Mouse (Mus musculus) cerebellum, adult 9-10 months (tissue): ENCODE measurements around the gene Hes6.

Experiments
- DNase-seq: peaks from one replicate; pipeline ENCODE4 v3.0.0; 2022

Hes6 gene

DNA sequence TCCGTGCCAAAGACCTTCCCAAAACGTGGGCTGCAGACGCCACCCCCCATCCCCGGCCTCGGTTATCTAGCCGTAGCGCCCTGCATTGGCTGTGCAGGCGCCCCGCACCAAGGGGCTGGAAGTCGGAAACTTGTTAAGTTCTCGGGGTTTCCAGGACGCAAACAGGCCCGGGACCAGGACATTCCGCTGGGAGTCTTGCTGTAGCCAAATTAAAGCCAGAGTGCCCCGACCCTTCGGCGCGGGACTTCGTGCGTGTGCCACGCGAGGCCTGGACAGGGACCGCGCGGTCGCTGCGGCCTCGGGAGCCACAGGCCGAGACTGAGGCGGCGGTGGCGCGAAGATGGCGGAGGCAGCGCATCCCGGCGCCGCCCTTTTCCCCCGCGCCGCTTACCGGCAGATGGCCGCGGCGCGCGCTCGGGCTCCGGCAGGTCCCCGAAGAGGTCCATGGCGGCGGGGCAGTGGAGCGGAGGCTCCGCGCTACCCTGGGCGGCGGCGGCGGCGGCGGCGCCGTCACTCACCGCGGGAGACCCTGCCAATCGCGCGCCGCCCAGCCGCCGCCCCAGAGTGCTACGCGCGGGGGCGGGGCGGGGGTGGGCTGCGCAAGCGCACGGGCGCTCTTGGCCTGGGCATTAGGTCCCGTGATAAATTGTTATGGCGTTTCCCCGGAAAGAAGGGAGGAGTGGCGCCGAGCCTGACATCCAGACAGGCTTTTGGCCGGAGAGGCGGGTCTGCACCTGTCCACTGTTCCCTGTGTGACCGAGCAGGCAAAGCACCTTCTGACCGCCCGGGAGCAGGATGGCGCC is 15.4 kb downstream of the Hes6 start, which contains the start of gene Ilkap:
TSS of gene Ilkap (minus strand) at position 556 of the 803 bp plus-strand sequence.
- DNase-seq: peak; percentile 89

DNA sequence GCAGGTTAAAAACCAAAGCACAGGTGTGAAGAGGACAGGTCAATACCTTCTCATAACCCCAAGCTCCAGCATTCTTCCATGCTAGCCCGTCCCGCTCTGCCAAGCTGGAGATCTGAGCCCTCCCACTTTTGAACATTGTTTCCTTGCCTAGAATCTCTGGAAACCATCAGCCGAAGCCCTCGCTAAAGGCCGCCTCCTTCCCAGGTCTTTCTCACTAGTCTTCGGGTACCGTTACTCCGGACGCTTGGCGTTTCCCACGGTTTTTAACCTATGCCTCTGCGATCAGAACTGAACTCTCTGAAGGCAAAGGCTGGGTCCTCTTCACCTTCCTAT is 15.9 kb downstream of the Hes6 start:
- DNase-seq: peak; percentile 52

- no peak for DNase-seq
Measured at GRCm38 (mm10) chr1:91390369-91390768, 23.5 kb downstream of the Hes6 start.

DNA sequence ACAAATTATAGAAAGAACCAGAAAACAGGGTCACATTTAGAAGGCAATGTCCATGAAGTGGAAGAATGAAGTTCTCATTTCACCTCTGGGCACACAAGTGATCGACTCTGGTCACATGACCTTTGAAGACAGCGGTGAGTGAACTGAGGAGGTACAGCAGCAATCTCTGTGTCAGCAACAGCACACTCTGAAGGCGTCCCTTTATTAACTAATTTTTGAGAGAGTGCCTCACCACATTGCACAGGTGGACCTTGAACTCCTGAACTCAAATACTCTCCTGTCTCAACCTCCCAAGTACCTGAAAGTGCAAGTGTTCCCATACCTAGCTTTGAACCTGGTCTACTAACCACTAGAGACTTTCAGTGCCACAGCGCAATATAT is 32.8 kb downstream of the Hes6 start:
- no peak for DNase-seq

DNA sequence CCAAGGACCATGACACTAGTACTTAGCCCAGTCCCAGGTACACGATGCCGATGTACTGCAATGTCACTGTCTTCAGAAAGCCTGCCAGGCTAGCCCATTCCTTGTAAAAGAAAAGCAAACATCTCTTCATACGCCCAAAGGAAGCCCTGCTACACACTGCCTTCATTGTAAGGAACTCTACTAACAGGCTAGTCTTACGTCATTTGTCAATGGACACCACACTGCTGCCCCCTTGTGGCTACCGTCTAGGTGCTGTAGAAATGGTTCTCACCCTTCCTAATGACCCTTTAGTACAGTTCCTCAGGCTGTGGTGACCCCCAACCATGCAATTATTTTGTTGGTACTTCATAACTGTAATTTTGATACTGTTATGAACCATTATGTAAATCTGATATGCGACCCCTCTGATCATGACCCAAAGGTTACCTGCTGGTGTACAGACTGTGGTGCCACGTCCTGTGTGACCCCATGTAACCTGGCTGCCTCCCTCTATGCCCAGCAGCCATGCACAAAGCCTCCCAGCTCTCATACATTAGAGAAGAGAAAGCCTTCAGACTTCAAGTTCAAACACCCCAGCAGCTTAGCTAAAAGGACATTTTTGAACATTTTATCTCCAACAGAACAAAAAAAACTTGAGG is 33.3 kb downstream of the Hes6 start:
- DNase-seq: peak; percentile 68

GRCm38 (mm10) chr1:91373414-91373835 is 40.4 kb downstream of the Hes6 start:
- no peak for DNase-seq

GRCm38 (mm10) chr1:91370055-91370454 is 43.8 kb downstream of the Hes6 start:
- no peak for DNase-seq

DNA sequence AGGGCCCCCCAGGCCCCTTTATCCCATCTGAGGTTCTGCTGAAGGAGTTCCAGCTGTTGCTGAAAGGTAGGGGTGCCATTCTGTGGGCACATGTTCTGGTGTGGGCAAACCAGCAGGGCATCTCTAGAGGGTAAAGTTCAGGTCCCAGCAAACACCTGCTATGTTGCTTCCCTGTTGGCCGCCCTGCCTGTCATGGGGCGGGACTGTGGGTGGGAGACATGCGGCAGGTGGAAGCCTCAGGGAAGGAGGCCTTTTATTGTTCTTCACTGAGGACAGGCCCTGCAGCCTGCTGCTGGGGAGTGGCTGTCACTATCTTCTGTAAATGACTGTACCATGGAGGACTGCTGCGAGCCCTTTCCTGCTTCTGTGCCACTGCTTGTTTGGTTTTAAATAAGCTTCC is 44.4 kb downstream of the Hes6 start:
- no peak for DNase-seq

- no peak for DNase-seq
Measured at GRCm38 (mm10) chr1:91367295-91367694, 46.5 kb downstream of the Hes6 start.

GRCm38 (mm10) chr1:91366215-91367108 is 47.4 kb downstream of the Hes6 start, which contains the start of gene Erfe:
Gene Erfe, plus strand, starts transcription at chr1:91366430.
- DNase-seq: no peak

DNA sequence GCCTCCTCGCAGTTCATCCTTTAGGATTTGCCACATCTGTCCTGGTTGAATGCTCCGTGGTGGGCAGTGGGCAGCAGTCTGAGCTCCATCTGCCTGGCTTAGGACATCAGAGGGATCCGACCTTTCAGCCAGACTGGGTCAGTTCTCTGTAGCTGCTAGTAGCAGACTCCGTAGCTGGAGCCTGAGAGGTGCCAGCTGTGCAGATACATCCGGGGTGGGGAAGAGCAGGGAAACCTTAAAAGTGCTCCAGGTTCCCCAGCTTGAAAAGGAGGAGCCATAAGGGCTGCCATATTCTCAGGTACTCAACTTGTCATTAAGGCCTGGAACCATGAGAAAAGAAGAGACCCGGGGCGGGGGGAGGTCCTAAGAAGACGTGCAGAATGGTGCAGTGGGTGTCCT is 48.0 kb downstream of the Hes6 start:
- DNase-seq: no peak

GRCm38 (mm10) chr1:91364822-91365644 is 48.8 kb downstream of the Hes6 start:
- no peak for DNase-seq

GRCm38 (mm10) chr1:91362113-91362512 is 51.7 kb downstream of the Hes6 start:
- DNase-seq: no peak
